Mouse (Mus musculus): ENCODE data around the gene Stx18. TPM values are rescaled to one million over a fixed set of nuclear protein-coding genes. Genes with fewer than 3 reads are reported as not detected.

The Stx18 gene
- polyA plus RNA-seq, 1 experiment from 2014 or later: 32.7 TPM

DNA sequence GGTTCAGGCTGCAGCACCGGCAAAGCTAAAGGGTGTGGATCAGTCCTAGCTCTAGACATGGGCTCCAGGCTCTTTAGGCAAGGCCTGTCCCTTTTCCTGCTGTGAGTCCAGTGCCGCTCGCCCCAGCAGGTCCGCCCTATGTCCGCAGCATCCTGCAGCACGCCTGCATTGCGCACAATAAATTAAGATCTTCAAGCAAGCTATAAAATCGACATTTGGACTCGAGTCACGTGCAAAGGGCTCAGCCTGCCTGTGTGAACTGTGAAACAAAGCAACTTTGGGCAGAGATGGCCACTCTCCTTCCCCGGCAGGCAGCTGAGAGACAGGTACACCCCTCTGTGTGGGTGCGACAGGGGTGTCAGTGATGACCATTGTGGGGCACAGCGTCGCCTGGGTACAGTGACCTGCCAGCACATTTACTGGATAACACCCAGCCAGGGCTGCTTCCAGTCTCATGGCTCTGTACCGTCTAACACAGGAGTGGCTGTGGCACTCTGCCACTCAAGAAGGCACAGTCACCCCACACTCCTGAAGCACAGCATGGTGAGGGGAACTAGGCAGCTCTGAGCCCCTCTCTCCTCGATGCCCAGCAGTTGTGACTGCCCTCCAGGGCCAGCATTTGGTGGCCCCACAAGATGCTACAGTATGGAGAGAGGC is 135.8 kb downstream of the Stx18 start:
- 84% methylated on average over 14 of the region's 16 CpGs for WGBS (ENCODE audit: missing documents)

DNA sequence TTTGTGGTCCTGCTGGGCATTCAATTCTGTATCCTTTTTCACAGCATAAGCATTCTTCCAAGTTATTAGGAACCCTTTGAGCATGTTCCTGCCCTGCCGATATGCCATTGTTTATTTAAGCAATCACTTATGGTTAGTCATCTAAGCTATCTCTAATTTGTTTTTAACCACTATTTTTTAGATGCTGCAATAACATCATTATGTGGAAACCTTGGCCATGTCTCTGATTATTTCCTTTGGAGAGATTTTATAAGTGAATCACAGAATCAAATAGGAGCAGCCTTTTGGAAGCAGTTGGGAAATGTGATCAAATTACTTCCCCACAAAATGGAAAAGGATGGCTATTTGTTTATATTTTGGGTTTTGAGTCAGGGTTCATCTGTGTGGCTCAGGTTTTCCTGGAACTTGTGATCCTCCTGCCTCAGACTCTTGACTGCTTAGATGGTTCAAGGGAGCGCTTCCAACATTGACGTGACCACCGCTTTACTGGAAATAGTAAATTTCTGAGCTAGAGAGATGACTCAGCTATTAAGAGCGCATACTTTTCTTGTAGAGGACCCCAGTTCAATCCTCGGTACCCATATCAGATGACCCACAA is 146.2 kb downstream of the Stx18 start:
- WGBS (ENCODE audit: missing documents): 85% methylated on average over 6 of the region's 6 CpGs
- Histone ChIP-seq H3K36me3 (ENCODE audit: inconsistent target) (no peaks in the 10 kb centered on the region), H3K79me2 (ENCODE audit: inconsistent target) (no peaks in the 10 kb centered on the region), H3K4me3 (ENCODE audit: inconsistent target) (no peak overlapping the region), H3K27ac (no peak overlapping the region)

More for the DNA sequence above, 135.8 kb downstream of the Stx18 start:
- H3K79me2 ChIP-seq (ENCODE audit: inconsistent target): no peaks in the 10 kb centered on the region
- no peaks in the 10 kb centered on the region for H3K36me3 ChIP-seq (ENCODE audit: inconsistent target)
- H3K4me3 ChIP-seq (ENCODE audit: inconsistent target): no peak overlapping the region
- no peak overlapping the region for H3K27ac ChIP-seq

DNA sequence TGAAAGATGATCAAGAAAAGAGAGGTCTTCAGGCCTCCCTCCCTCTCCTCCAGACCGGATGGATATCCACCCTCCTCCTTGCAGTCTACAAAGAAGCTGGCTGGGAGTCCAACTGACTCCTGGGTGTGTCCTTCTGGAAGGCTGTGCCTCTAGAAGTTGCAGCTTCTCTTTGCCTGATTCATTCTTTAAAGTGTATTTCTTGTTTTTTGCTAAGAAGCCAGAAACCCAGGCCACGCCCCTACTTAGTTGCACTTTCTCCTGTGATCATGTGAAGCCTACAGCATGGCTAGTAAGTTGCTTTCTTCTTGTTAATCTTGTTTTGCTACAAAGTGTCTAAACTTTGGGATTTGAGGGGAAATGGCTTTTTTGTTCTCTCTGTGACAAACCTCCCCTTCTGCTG is 148.5 kb downstream of the Stx18 start:
- Histone ChIP-seq H3K36me3 (ENCODE audit: inconsistent target) (no peaks in the 10 kb centered on the region), H3K79me2 (ENCODE audit: inconsistent target) (no peaks in the 10 kb centered on the region), H3K27ac (no peak overlapping the region), H3K4me3 (ENCODE audit: inconsistent target) (no peak overlapping the region)
- 95% methylated on average over 2 of the region's 2 CpGs for WGBS (ENCODE audit: missing documents)

Other genes starting within 250 kb of the Stx18 start
- gene Msx1, start 214.2 kb upstream of the Stx18 start, polyA plus RNA-seq (2018): not detected in 3 replicates
- 0.15 TPM in 1 of 3 replicates, not detected in the others for gene Nsg1, start 121.2 kb downstream of the Stx18 start, polyA plus RNA-seq (2018)
- gene Zbtb49, start 181.7 kb downstream of the Stx18 start, polyA plus RNA-seq (2018): 2.4 to 4.7 TPM (median 2.9 TPM) in 3 replicates
- gene Lyar, start 181.7 kb downstream of the Stx18 start, polyA plus RNA-seq (2018): 8.1 to 30.2 TPM (median 28.9 TPM) in 3 replicates
- 20.3 to 50.4 TPM (median 43.0 TPM) in 3 replicates for gene Tmem128, start 221.4 kb downstream of the Stx18 start, polyA plus RNA-seq (2018)
- gene Otop1, start 237.2 kb downstream of the Stx18 start, polyA plus RNA-seq (2018): not detected in 3 replicates